Mouse (Mus musculus) heart, embryonic 16.5 days (tissue): ENCODE results near the gene Mid1. TPM values are rescaled to one million over a fixed set of nuclear protein-coding genes. Genes with fewer than 3 reads are reported as not detected.
A peak's percentile ranks its signal among the peaks of the same experiment; 100 is the strongest.
"Not testable (repeated sequence)": the region's sequence is repeated elsewhere in the genome, so short reads cannot be mapped to it uniquely, and the experiment has no call there.

ENCODE experiments used
- ATAC-seq: fragments of 200-750 bp; cut with Nextera tagmentation; replicated peaks from 2 replicates; pipeline ENCODE4 v1.8.0; 2017; ENCODE audit warnings: moderate number of reproducible peaks; ENCODE audit not compliant: insufficient read depth, low FRiP score; ENCODE audit errors: extremely low read depth
- H3K27ac ChIP-seq: fragments of 300-500 bp; sonication (generic); 2 replicates; pipeline ENCODE4 v1.5.1; 2014; ENCODE audit warnings: mild to moderate bottlenecking, low read length, control low read depth, moderate library complexity
- H3K27me3 ChIP-seq: fragments of 300-500 bp; sonication (generic); 2 replicates; pipeline ENCODE4 v1.6.1; 2014; ENCODE audit warnings: low read length, mixed read lengths; ENCODE audit not compliant: control insufficient read depth, insufficient read depth
- H3K36me3 ChIP-seq: fragments of 300-500 bp; sonication (generic); 2 replicates; pipeline ENCODE4 v1.6.1; 2014; ENCODE audit not compliant: control insufficient read depth, insufficient read depth
- H3K4me1 ChIP-seq: fragments of 300-500 bp; sonication (generic); 2 replicates; pipeline ENCODE4 v1.6.1; 2014; ENCODE audit warnings: low read length, mixed read lengths; ENCODE audit not compliant: control insufficient read depth, insufficient read depth
- H3K4me2 ChIP-seq: fragments of 300-500 bp; sonication (generic); 2 replicates; pipeline ENCODE4 v1.6.1; 2014; ENCODE audit warnings: low read depth, mild to moderate bottlenecking, control low read depth, low read length
- H3K4me3 ChIP-seq: fragments of 300-500 bp; sonication (generic); 2 replicates; pipeline ENCODE4 v1.5.1; 2014; ENCODE audit warnings: mild to moderate bottlenecking, control low read depth, low read length
- H3K9ac ChIP-seq: fragments of 300-500 bp; sonication (generic); 2 replicates; pipeline ENCODE4 v1.6.1; 2014; ENCODE audit warnings: low read length, control low read depth
- H3K9me3 ChIP-seq: fragments of 300-500 bp; sonication (generic); replicated peaks from 2 replicates; pipeline ENCODE4 v1.6.1; 2016; ENCODE audit warnings: low read length; ENCODE audit not compliant: control insufficient read depth
- WGBS: fragments of 180-500 bp; shearing (Covaris S2); extraction: QIAGEN DNeasy Blood & Tissue Kit; methylation state at CpG from one replicate; pipeline ENCODE4 v1.1.7; 2014; 5-methylcytosine and 5-hydroxymethylcytosine counted together
- polyA plus RNA-seq: library from polyadenylated mRNA; unstranded; fragments of >200 nt; fragmentation: Nextera tagmentation; extraction: Ambion mirVana; gene quantifications from 2 replicates; pipeline ENCODE4 v1.2.1, GENCODE M21; 2015

Mid1 gene
- polyA plus RNA-seq, 1 experiment from 2014 or later: 6.2 TPM

- no peak for ATAC-seq
- no peak overlapping the region for H3K9ac ChIP-seq
- H3K4me2 ChIP-seq: no peak overlapping the region
- no peak overlapping the region for H3K27ac ChIP-seq
- no peaks in the 10 kb centered on the region for H3K27me3 ChIP-seq
- H3K9me3 ChIP-seq: 0 out of 2 replicates have a peak, but pooled peaks cover 2% of the 10 kb centered on the region
- H3K4me1 ChIP-seq: peaks cover 2% of the 10 kb centered on the region; the same call in 1 of the 2 replicates
- 0 out of 2 replicates have a peak, but pooled peaks cover 6% of the 10 kb centered on the region for H3K36me3 ChIP-seq
- 88% methylated on average over 1 of the region's 1 CpGs for WGBS
- no peak overlapping the region for H3K4me3 ChIP-seq
These were observed 284.3 kb downstream of the Mid1 start for GRCm38 (mm10) chrX:169969337-169969736.

GRCm38 (mm10) chrX:169969765-169970164, 284.8 kb downstream of the Mid1 start:
- not testable (repeated sequence) for H3K27ac ChIP-seq, H3K9ac ChIP-seq, ATAC-seq, H3K4me1 ChIP-seq, H3K4me2 ChIP-seq, H3K36me3 ChIP-seq, H3K4me3 ChIP-seq, H3K27me3 ChIP-seq, H3K9me3 ChIP-seq
- 81% methylated on average over 3 of the region's 3 CpGs for WGBS

- 85% methylated on average over 7 of the region's 7 CpGs for WGBS
These were observed 285.5 kb downstream of the Mid1 start for GRCm38 (mm10) chrX:169970546-169970945.

GRCm38 (mm10) chrX:169971562-169971961, 286.6 kb downstream of the Mid1 start:
- not testable (repeated sequence) for H3K4me2 ChIP-seq, H3K9me3 ChIP-seq, H3K27me3 ChIP-seq, ATAC-seq, H3K4me1 ChIP-seq, H3K9ac ChIP-seq, H3K27ac ChIP-seq, H3K36me3 ChIP-seq, H3K4me3 ChIP-seq
- WGBS: 85% methylated on average over 6 of the region's 6 CpGs

More at GRCm38 (mm10) chrX:169970546-169970945, 285.5 kb downstream of the Mid1 start:
- not testable (repeated sequence) for ATAC-seq, H3K36me3 ChIP-seq, H3K4me1 ChIP-seq, H3K4me2 ChIP-seq, H3K4me3 ChIP-seq, H3K9ac ChIP-seq, H3K9me3 ChIP-seq, H3K27me3 ChIP-seq, H3K27ac ChIP-seq

- not testable (repeated sequence) for H3K4me3 ChIP-seq, ATAC-seq, H3K4me1 ChIP-seq, H3K4me2 ChIP-seq, H3K9me3 ChIP-seq, H3K9ac ChIP-seq, H3K27me3 ChIP-seq
- peak overlapping the region; percentile 40 for H3K27ac ChIP-seq
- H3K36me3 ChIP-seq: peaks cover 10% of the 10 kb centered on the region; the same call in 1 of the 2 replicates
- WGBS: 61% methylated on average over 2 of the region's 2 CpGs
These were observed 287.1 kb downstream of the Mid1 start for GRCm38 (mm10) chrX:169972131-169972530.

- H3K9me3 ChIP-seq, H3K4me3 ChIP-seq, H3K4me2 ChIP-seq, ATAC-seq, H3K9ac ChIP-seq, H3K27me3 ChIP-seq, H3K4me1 ChIP-seq: not testable (repeated sequence)
- 72% methylated on average over 6 of the region's 6 CpGs for WGBS
- Histone ChIP-seq H3K27ac (peak overlapping the region; percentile 40), H3K36me3 (peaks cover 12% of the 10 kb centered on the region; the same call in 1 of the 2 replicates)
These were observed 287.9 kb downstream of the Mid1 start for GRCm38 (mm10) chrX:169972791-169973494.

GRCm38 (mm10) chrX:169973806-169974205, 288.8 kb downstream of the Mid1 start:
- Histone ChIP-seq H3K27ac (0 out of 2 replicates have a peak overlapping the region, but pooled peaks have one; percentile 15), H3K36me3 (peaks cover 14% of the 10 kb centered on the region; the same call in 1 of the 2 replicates)
- ATAC-seq, H3K4me1 ChIP-seq, H3K4me2 ChIP-seq, H3K9ac ChIP-seq, H3K4me3 ChIP-seq, H3K9me3 ChIP-seq, H3K27me3 ChIP-seq: not testable (repeated sequence)
- WGBS: 57% methylated on average over 3 of the region's 3 CpGs

GRCm38 (mm10) chrX:169974456-169974855, 289.5 kb downstream of the Mid1 start:
- H3K4me2 ChIP-seq, H3K9me3 ChIP-seq, H3K9ac ChIP-seq, H3K27ac ChIP-seq, H3K4me3 ChIP-seq, ATAC-seq, H3K27me3 ChIP-seq: not testable (repeated sequence)
- peaks cover 11% of the 10 kb centered on the region; the same call in 1 of the 2 replicates for H3K4me1 ChIP-seq
- peaks cover 14% of the 10 kb centered on the region; the same call in 1 of the 2 replicates for H3K36me3 ChIP-seq
- 58% methylated on average over 4 of the region's 4 CpGs for WGBS

- not testable (repeated sequence) for H3K4me2 ChIP-seq, H3K9me3 ChIP-seq, H3K4me3 ChIP-seq, H3K27me3 ChIP-seq, H3K9ac ChIP-seq, ATAC-seq
- WGBS: 58% methylated on average over 6 of the region's 6 CpGs
- Histone ChIP-seq H3K27ac (peak overlapping the region; percentile 37), H3K4me1 (peaks cover 13% of the 10 kb centered on the region; the same call in 1 of the 2 replicates), H3K36me3 (peaks cover 14% of the 10 kb centered on the region; the same call in 1 of the 2 replicates)
These were observed 290.0 kb downstream of the Mid1 start for GRCm38 (mm10) chrX:169974974-169975373.
